Mouse (Mus musculus) liver, adult 2 months (tissue): ENCODE measurements around the gene Ttn. TPM values are rescaled to one million over a fixed set of nuclear protein-coding genes. Genes with fewer than 3 reads are reported as not detected.

ENCODE experiments used
- DNase-seq: peaks from one replicate; pipeline ENCODE4 v3.0.0-alpha.2; 2011; ENCODE audit warnings: low read depth, low spot score; ENCODE audit errors: extremely low read depth
- H3K27ac ChIP-seq: fragments of 200-500 bp; replicated peaks from 2 replicates; pipeline ENCODE4 v1.5.1; 2012; ENCODE audit warnings: low read depth, mild to moderate bottlenecking, control low read depth, inconsistent platforms, low read length; ENCODE audit not compliant: insufficient read depth
- H3K27me3 ChIP-seq: fragments of 200-500 bp; 2 replicates; pipeline ENCODE4 v1.6.1; 2012; ENCODE audit warnings: mild to moderate bottlenecking, moderate library complexity, low read length, inconsistent platforms; ENCODE audit not compliant: control insufficient read depth, insufficient read depth
- H3K36me3 ChIP-seq: fragments of 200-500 bp; 2 replicates; pipeline ENCODE4 v1.6.1; 2012; ENCODE audit warnings: low read length, inconsistent platforms; ENCODE audit not compliant: control insufficient read depth, insufficient read depth
- H3K4me1 ChIP-seq: fragments of 200-500 bp; 2 replicates; pipeline ENCODE4 v1.6.1; 2011; ENCODE audit warnings: low read length; ENCODE audit not compliant: control insufficient read depth, insufficient read depth
- H3K4me3 ChIP-seq: fragments of 200-500 bp; 2 replicates; pipeline ENCODE4 v1.5.1; 2011; ENCODE audit warnings: low read depth, mild to moderate bottlenecking, control low read depth, low read length, moderate library complexity; ENCODE audit not compliant: insufficient read depth
- H3K79me2 ChIP-seq: fragments of 200-500 bp; 2 replicates; pipeline ENCODE4 v1.6.1; 2012; ENCODE audit warnings: inconsistent platforms, mild to moderate bottlenecking, low read length, moderate library complexity; ENCODE audit not compliant: control insufficient read depth, insufficient read depth
- H3K9ac ChIP-seq: fragments of 200-500 bp; 2 replicates; pipeline ENCODE4 v1.6.1; 2012; ENCODE audit warnings: low read depth, mild to moderate bottlenecking, control low read depth, inconsistent platforms, low read length
- CTCF ChIP-seq: fragments of 200-500 bp; IDR thresholded peaks from 2 replicates; pipeline ENCODE4 v1.5.1; 2011; ENCODE audit warnings: low read depth, low read length, control low read depth
- POLR2A ChIP-seq: fragments of 200-500 bp; IDR thresholded peaks from 2 replicates; pipeline ENCODE4 v1.6.1; 2011; ENCODE audit warnings: low read length, control low read depth; ENCODE audit not compliant: insufficient read depth; ENCODE audit errors: extremely low read depth
- WGBS: fragments of 180-500 bp; shearing (Covaris S2); methylation state at CpG from one replicate; pipeline ENCODE4 v1.1.7; 2018; 5-methylcytosine and 5-hydroxymethylcytosine counted together
- polyA plus RNA-seq: library from polyadenylated mRNA; depleted of rRNA; stranded (reverse); fragments of >200 nt; gene quantifications from 2 replicates; pipeline ENCODE4 v1.2.3, GENCODE M21; 2012
- total RNA-seq: library from RNA; depleted of rRNA; stranded (reverse); fragments of >200 nt; gene quantifications from 2 replicates; pipeline ENCODE4 v1.2.3, GENCODE M21; 2014

Ttn gene
- total and polyA plus RNA-seq, 2 experiments, result 0.01 to 4.9 TPM

DNA sequence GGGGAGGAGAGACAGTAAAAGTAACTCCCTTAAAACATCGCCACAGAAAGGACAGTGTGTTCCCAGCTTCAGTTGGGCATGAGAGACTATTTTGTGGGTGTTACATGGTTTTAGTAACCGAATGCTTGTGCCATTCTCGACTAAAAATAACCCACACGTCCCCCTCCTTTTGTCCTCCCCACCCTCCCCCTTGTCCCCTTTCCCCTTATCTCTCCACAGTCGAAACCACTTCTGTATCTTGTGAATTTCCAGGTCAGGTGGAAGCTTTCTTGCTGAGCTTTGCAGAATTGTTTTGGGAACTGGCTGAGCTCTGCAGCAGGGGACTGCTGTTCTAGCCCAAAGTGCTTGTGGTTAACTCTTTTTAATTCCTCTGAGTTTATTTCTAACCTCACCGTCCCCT, 12.1 kb downstream of the Ttn start:
- no peak for DNase-seq
- Histone ChIP-seq H3K4me1 (no peaks in the 10 kb centered on the region), H3K9ac (no peak overlapping the region), H3K79me2 (no peaks in the 10 kb centered on the region), H3K27ac (no peak overlapping the region), H3K27me3 (no peaks in the 10 kb centered on the region), H3K4me3 (no peak overlapping the region), H3K36me3 (no peaks in the 10 kb centered on the region)
- 42% methylated on average over 6 of the region's 6 CpGs for WGBS
- no peak for TF ChIP-seq POLR2A
- TF ChIP-seq CTCF, result no peak

DNA sequence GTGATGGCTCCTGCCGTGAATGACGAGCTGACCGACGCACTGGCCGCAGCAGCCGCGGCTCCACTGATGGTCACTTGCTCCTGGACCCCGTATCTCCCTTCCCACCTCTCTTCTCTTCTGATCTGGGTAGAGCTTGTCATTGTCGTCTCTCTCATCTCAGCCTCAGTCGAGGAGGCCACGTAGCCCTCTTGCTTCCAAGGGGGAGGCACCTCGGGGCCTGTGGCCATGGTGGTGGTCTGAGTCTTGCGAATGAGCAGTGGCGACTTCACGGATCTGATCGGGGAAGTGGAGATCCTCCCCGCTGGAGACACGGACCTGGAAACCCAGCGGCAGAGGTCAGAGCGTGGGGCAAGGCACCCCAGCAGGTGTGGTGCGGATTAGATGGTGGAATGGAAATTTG, 12.7 kb downstream of the Ttn start:
- TF ChIP-seq CTCF (no peak), POLR2A (no peak)
- no peaks in the 10 kb centered on the region for H3K79me2 ChIP-seq
- no peak overlapping the region for H3K9ac ChIP-seq
- no peaks in the 10 kb centered on the region for H3K27me3 ChIP-seq
- DNase-seq, result no peak
- H3K36me3 ChIP-seq, result no peaks in the 10 kb centered on the region
- H3K4me1 ChIP-seq, result no peaks in the 10 kb centered on the region
- no peak overlapping the region for H3K4me3 ChIP-seq
- WGBS, result 71% methylated on average over 21 of the region's 21 CpGs
- H3K27ac ChIP-seq, result no peak overlapping the region

DNA sequence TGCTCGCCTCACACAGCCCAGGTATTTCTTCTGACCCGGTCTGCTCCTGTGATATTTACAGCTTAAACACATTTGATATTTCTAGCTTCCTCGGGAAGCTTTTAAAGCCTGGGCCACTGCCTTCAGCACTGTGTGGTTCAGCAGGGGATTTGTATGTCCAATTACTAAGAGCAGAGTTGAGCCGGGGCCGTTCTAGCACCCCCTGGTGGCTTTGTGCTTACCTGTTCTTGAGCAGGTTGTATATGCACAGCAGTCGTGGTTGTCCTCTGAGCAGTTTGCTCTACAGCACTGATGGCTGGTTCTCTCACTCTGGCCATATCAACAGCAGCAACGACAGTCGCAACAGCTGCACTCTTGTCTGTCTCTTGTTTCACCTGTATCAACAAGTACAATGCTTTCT, 13.4 kb downstream of the Ttn start:
- H3K36me3 ChIP-seq, result no peaks in the 10 kb centered on the region
- H3K4me1 ChIP-seq, result no peaks in the 10 kb centered on the region
- H3K9ac ChIP-seq, result no peak overlapping the region
- no peaks in the 10 kb centered on the region for H3K79me2 ChIP-seq
- no peak overlapping the region for H3K4me3 ChIP-seq
- 24% methylated on average over 8 of the region's 8 CpGs for WGBS
- DNase-seq, result peak; percentile 51
- H3K27ac ChIP-seq, result no peak overlapping the region
- no peaks in the 10 kb centered on the region for H3K27me3 ChIP-seq
- TF ChIP-seq POLR2A (no peak), CTCF (peak; percentile 77)

GRCm38 (mm10) chr2:76966582-76966981, 15.8 kb downstream of the Ttn start:
- H3K9ac ChIP-seq, result no peak overlapping the region
- H3K36me3 ChIP-seq, result no peaks in the 10 kb centered on the region
- no peaks in the 10 kb centered on the region for H3K4me1 ChIP-seq
- no peak for DNase-seq
- no peak for TF ChIP-seq CTCF
- H3K79me2 ChIP-seq, result no peaks in the 10 kb centered on the region
- 87% methylated on average over 6 of the region's 6 CpGs for WGBS
- no peak overlapping the region for H3K27ac ChIP-seq
- H3K27me3 ChIP-seq, result no peaks in the 10 kb centered on the region
- H3K4me3 ChIP-seq, result no peak overlapping the region

- WGBS, result 56% methylated on average over 2 of the region's 2 CpGs
These were observed 16.3 kb downstream of the Ttn start for GRCm38 (mm10) chr2:76966013-76966412.

DNA sequence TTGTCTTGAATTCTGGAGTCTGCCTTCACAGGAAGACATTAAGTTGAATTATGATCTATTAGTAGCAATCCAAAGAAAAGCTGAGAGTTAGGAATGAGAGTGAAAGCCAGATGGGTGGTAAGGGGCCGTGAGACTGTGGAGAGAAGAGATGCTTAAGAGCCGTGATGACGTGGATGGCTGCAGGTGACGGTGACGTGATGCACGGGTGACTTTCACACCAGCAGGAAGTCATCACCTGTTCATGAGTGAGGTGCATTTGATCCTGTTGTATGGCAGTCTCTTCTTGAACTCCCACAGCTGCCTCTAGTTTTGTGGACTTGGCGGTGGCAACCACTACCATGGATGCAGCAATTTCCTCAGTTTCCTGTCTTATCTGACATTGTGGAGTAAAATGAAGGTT, 16.8 kb downstream of the Ttn start:
- 87% methylated on average over 7 of the region's 7 CpGs for WGBS
- no peak for DNase-seq

More at GRCm38 (mm10) chr2:76966013-76966412, 16.3 kb downstream of the Ttn start:
- H3K79me2 ChIP-seq, result no peaks in the 10 kb centered on the region
- H3K27me3 ChIP-seq, result no peaks in the 10 kb centered on the region
- H3K4me3 ChIP-seq, result no peak overlapping the region
- TF ChIP-seq POLR2A (no peak), CTCF (no peak)
- H3K9ac ChIP-seq, result no peak overlapping the region
- DNase-seq, result peak; percentile 12
- H3K4me1 ChIP-seq, result no peaks in the 10 kb centered on the region
- H3K27ac ChIP-seq, result no peak overlapping the region
- H3K36me3 ChIP-seq, result no peaks in the 10 kb centered on the region

More for the DNA sequence above, 16.8 kb downstream of the Ttn start:
- Histone ChIP-seq H3K4me3 (no peak overlapping the region), H3K27ac (no peak overlapping the region), H3K4me1 (no peaks in the 10 kb centered on the region), H3K27me3 (no peaks in the 10 kb centered on the region), H3K79me2 (no peaks in the 10 kb centered on the region), H3K36me3 (no peaks in the 10 kb centered on the region), H3K9ac (no peak overlapping the region)
- TF ChIP-seq CTCF (no peak), POLR2A (no peak)
